Mouse (Mus musculus): Measurements from ENCODE around the gene Sh3bgrl3. TPM values are rescaled to one million over a fixed set of nuclear protein-coding genes. Genes with fewer than 3 reads are reported as not detected.
A peak's percentile ranks its signal among the peaks of the same experiment; 100 is the strongest.

Gene Sh3bgrl3
- polyA plus RNA-seq, 1 experiment from 2014 or later, result 386 TPM

DNA sequence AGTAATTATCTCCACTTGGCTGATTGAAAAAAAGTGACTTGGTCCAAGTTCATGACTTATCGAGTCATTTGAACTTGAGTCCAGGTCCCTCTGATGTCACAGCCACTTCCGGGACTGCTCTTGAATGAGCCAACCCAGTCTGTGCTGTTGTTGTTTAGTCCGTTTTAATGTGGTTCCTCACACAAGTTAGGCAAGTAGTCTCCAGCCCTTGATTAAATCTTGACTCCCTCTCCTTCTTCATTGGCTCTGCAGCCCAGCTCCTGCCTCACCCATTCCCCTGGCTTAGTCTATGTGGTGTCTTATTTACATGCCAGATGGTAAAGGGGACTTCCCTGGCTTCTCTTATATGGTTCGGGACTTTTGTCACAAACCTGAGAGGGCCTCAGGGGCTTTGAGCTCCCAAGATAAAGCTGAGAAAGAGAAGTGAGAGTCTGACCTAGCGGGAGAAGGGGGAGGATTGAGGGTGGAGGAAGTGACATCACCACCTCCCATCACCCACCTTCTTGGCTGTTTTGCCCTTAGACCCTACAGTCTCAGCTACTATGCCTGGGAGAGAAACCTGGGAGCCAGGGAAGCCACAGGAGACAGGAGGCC, 31.5 kb downstream of the Sh3bgrl3 start:
- 82% methylated on average over 5 of the region's 5 CpGs for WGBS
- no peak overlapping the region for H3K4me3 ChIP-seq
- H3K36me3 ChIP-seq, result no peaks in the 10 kb centered on the region
- H3K27me3 ChIP-seq (ENCODE audit: insufficient read depth, poor library complexity, severe bottlenecking), result no peaks in the 10 kb centered on the region
- no peak overlapping the region for H3K27ac ChIP-seq
- no peak for DNase-seq (ENCODE audit: low spot score)
- no peaks in the 10 kb centered on the region for H3K9me3 ChIP-seq
- H3K4me1 ChIP-seq (replicated peaks), result 0 out of 2 replicates have a peak, but pooled peaks cover 4% of the 10 kb centered on the region

DNA sequence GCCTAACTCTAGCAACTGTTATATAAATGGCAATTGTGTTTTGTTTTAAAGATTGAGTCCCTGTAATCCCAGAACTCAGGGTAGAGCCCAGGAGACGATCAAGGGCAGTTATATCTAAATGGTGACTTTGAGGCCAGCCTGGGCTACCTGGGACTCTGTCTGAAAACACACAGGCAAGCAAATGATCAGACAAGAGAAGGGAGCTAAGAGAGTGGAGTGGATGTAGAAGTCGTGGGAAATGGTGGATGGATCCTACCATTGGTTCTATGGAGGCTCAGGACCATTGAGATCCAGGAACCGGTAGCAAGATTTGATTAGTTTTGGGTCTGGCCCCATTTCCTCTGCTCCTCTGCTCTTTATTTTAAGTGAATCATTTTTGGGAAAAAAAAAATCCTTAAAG, 32.5 kb downstream of the Sh3bgrl3 start:
- Histone ChIP-seq H3K27me3 (ENCODE audit: insufficient read depth, poor library complexity, severe bottlenecking) (no peaks in the 10 kb centered on the region), H3K4me1 (replicated peaks) (0 out of 2 replicates have a peak, but pooled peaks cover 4% of the 10 kb centered on the region), H3K27ac (no peak overlapping the region), H3K36me3 (no peaks in the 10 kb centered on the region), H3K9me3 (no peaks in the 10 kb centered on the region), H3K4me3 (no peak overlapping the region)
- WGBS, result 89% methylated on average over 3 of the region's 3 CpGs
- DNase-seq (ENCODE audit: low spot score), result no peak

GRCm38 (mm10) chr4:134094923-134095547, 33.6 kb downstream of the Sh3bgrl3 start, which contains the start of gene Cd52:
TSS of gene Cd52 (minus strand) at chr4:134095082.
- no peaks in the 10 kb centered on the region for H3K36me3 ChIP-seq
- DNase-seq (ENCODE audit: low spot score), result no peak
- 63% methylated on average over 3 of the region's 3 CpGs for WGBS
- H3K27me3 ChIP-seq (ENCODE audit: insufficient read depth, poor library complexity, severe bottlenecking), result no peaks in the 10 kb centered on the region
- 0 out of 2 replicates have a peak, but pooled peaks cover 4% of the 10 kb centered on the region for H3K4me1 ChIP-seq (replicated peaks)
- H3K4me3 ChIP-seq, result no peak within 1 kb of the TSS
- no peak within 1 kb of the TSS for H3K27ac ChIP-seq
- no peaks in the 10 kb centered on the region for H3K9me3 ChIP-seq

GRCm38 (mm10) chr4:134094004-134094564, 34.5 kb downstream of the Sh3bgrl3 start:
- H3K9me3 ChIP-seq, result no peaks in the 10 kb centered on the region

DNA sequence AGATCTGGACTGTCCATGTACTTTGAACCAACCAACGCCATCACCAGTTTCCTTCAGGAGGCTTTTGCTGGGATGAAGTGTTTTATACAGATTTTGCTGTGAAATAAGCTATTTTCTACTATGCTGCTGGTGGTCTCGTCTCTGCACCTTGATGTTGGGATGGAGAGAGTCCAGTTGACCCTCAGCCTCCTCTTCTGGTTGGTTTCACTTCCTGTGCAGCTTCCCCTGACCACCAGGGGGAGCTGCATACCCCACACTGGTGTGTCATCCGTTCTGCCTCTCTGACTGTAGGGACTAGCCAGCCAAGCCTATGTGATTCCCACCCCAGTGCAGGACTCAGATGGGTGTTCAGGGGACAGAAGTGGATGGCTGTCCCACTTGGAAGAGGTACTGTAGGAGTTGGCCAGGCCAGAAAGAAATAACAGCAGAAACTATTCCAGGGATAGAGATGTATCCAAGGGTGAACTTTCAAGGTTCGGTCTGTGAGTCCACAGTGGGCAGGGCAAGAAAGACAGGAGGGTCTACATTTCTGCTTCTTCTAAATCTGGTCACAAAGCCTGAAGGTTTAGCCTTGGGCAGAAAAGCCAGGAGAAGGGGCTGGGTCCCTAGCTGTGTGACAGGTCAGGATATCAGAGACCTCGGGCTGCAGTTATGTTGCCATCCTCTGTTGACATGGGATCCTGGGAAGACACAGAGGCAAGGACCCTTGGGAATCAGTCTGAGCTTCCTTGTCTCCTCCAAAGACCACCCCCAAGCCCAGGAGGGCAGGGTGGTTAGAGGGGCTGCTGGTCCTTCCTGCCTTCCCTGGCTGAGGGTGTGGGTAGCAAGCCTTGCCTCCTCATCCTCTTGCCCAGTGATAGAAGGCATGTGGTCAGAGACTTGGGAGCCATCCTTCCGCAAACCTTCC, 36.0 kb downstream of the Sh3bgrl3 start:
- DNase-seq (ENCODE audit: low spot score), result peak; percentile 33
- H3K36me3 ChIP-seq, result no peaks in the 10 kb centered on the region
- H3K27ac ChIP-seq, result no peak overlapping the region
- WGBS, result 69% methylated on average over 6 of the region's 6 CpGs
- H3K4me3 ChIP-seq, result no peak overlapping the region
- no peaks in the 10 kb centered on the region for H3K9me3 ChIP-seq
- H3K27me3 ChIP-seq (ENCODE audit: insufficient read depth, poor library complexity, severe bottlenecking), result no peaks in the 10 kb centered on the region
- 0 out of 2 replicates have a peak, but pooled peaks cover 4% of the 10 kb centered on the region for H3K4me1 ChIP-seq (replicated peaks)

More at GRCm38 (mm10) chr4:134094004-134094564, 34.5 kb downstream of the Sh3bgrl3 start:
- H3K4me3 ChIP-seq, result no peak overlapping the region
- no peak for DNase-seq (ENCODE audit: low spot score)
- no peaks in the 10 kb centered on the region for H3K36me3 ChIP-seq
- no peak overlapping the region for H3K27ac ChIP-seq
- H3K27me3 ChIP-seq (ENCODE audit: insufficient read depth, poor library complexity, severe bottlenecking), result no peaks in the 10 kb centered on the region
- H3K4me1 ChIP-seq (replicated peaks), result 0 out of 2 replicates have a peak, but pooled peaks cover 4% of the 10 kb centered on the region
- WGBS, result 91% methylated on average over 7 of the region's 7 CpGs

GRCm38 (mm10) chr4:134091225-134091529, 37.4 kb downstream of the Sh3bgrl3 start:
- 86% methylated on average over 6 of the region's 6 CpGs for WGBS

DNA sequence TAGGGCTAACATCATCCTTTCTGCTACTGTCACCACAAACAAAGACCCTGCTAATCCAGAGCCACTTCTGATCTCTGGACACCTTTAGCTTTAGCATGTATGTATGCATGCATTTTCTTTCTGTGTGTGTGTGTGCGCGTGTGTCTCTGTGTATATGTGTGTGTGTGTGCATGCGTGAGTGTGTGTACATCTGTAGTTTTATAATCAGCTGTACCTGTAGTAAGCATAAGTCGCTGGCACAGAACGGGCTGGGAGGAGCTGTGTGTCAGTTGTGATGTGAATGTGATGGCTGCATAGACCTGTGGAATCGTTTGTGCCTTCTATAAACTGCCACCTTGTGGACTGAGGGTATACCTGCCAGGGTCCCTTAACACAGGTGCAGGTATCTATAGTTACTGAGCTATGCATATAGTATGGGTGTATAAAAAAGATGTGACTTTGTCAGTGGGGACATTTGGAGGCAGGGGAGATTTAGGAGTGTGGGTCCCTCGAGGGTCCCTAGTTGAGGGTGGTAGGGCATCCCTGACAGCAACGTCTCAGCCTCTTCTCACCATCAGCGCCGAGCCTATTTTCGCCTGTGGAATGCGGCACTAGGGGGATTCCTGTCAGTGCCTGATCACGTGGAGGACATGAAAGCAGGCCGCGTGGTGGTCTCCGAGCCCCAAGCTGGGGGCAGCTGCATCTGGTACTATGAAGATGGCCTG, 37.9 kb downstream of the Sh3bgrl3 start:
- Histone ChIP-seq H3K4me3 (no peak overlapping the region), H3K9me3 (no peaks in the 10 kb centered on the region), H3K27ac (no peak overlapping the region), H3K4me1 (replicated peaks) (no peaks in the 10 kb centered on the region), H3K36me3 (no peaks in the 10 kb centered on the region), H3K27me3 (ENCODE audit: insufficient read depth, poor library complexity, severe bottlenecking) (no peaks in the 10 kb centered on the region)
- 85% methylated on average over 16 of the region's 16 CpGs for WGBS
- DNase-seq (ENCODE audit: low spot score), result no peak

More at GRCm38 (mm10) chr4:134091225-134091529, 37.4 kb downstream of the Sh3bgrl3 start:
- H3K27me3 ChIP-seq (ENCODE audit: insufficient read depth, poor library complexity, severe bottlenecking), result no peaks in the 10 kb centered on the region
- H3K36me3 ChIP-seq, result no peaks in the 10 kb centered on the region
- no peak overlapping the region for H3K4me3 ChIP-seq
- H3K4me1 ChIP-seq (replicated peaks), result no peaks in the 10 kb centered on the region
- no peaks in the 10 kb centered on the region for H3K9me3 ChIP-seq
- no peak overlapping the region for H3K27ac ChIP-seq
- no peak for DNase-seq (ENCODE audit: low spot score)

- WGBS, result 76% methylated on average over 9 of the region's 9 CpGs
- H3K36me3 ChIP-seq, result no peaks in the 10 kb centered on the region
These were observed 39.6 kb downstream of the Sh3bgrl3 start for GRCm38 (mm10) chr4:134089029-134089428.

DNA sequence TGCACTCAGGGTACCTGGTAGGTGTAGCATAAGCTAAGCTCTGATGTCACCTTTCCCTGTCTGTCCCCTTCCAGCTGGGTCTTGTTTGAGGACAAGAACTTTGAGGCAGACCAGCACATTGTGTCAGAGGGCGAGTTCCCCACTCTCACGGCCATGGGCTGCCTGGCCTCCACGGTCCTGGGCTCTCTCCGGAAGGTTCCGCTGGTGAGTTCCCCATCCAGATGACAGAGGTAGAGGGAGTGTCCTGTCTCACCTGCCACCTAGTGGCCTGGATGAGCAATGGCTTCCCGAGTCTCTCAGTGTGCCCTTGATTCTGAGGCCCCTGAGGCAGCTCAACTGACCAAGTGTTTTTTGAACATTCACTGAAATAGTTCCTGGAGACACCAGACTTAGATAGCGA, 41.2 kb downstream of the Sh3bgrl3 start:
- Histone ChIP-seq H3K4me1 (replicated peaks) (peaks cover 3% of the 10 kb centered on the region), H3K27me3 (ENCODE audit: insufficient read depth, poor library complexity, severe bottlenecking) (0 out of 2 replicates have a peak, but pooled peaks cover 7% of the 10 kb centered on the region), H3K4me3 (no peak overlapping the region), H3K9me3 (peaks cover 3% of the 10 kb centered on the region; the same call in 1 of the 2 replicates), H3K27ac (no peak overlapping the region), H3K36me3 (no peaks in the 10 kb centered on the region)
- WGBS, result 53% methylated on average over 7 of the region's 7 CpGs
- peak; percentile 48 for DNase-seq (ENCODE audit: low spot score)

More at GRCm38 (mm10) chr4:134089029-134089428, 39.6 kb downstream of the Sh3bgrl3 start:
- Histone ChIP-seq H3K27me3 (ENCODE audit: insufficient read depth, poor library complexity, severe bottlenecking) (no peaks in the 10 kb centered on the region), H3K4me1 (replicated peaks) (no peaks in the 10 kb centered on the region), H3K4me3 (no peak overlapping the region), H3K27ac (no peak overlapping the region), H3K9me3 (peaks cover 3% of the 10 kb centered on the region; the same call in 1 of the 2 replicates)
- no peak for DNase-seq (ENCODE audit: low spot score)

DNA sequence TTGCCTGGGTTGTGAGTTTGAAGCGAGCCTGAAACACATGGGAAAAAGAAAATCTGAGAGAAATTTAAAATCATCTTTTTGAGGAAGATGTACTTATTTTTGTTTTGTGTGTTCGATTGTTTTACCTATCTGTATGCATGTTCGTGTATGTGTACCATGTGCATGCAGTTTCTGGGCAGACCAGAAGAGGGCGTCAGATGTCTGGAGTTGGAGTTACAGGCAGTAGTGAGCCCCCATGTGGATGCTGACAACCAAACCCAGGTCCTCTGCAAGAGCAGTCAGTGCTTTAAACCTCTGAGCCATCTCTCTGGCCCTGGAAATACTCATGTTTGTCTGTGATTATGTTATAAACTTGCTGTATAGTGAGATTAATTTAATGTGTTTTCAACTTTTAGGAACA, 43.6 kb downstream of the Sh3bgrl3 start:
- H3K4me1 ChIP-seq (replicated peaks), result peaks cover 17% of the 10 kb centered on the region

DNA sequence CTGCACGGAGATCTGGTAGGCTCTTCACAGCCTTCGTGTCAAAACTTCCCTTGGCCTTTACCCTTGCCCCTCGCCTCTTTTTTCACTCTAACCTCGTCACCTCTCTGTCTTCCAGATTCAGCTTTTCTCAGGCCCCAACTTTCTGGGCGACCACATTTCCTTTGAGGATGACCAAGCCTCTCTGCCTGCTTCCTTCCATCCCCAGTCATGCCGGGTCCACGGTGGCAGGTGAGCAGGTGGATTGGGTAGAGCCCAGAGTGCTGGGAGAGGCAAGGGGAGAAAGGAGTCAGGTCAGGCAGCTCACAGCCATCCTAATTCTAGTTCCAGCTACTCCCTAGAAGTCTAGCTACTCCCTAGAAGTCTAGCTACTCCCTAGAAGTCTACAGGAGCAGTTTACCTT, 46.1 kb downstream of the Sh3bgrl3 start:
- Histone ChIP-seq H3K9me3 (peaks cover 3% of the 10 kb centered on the region; the same call in 1 of the 2 replicates), H3K27ac (peak overlapping the region; percentile 37; the same call in 1 of the 2 replicates), H3K4me3 (peak overlapping the region; percentile 55), H3K36me3 (no peaks in the 10 kb centered on the region), H3K4me1 (replicated peaks) (peaks cover 26% of the 10 kb centered on the region), H3K27me3 (ENCODE audit: insufficient read depth, poor library complexity, severe bottlenecking) (peaks cover 32% of the 10 kb centered on the region)
- WGBS, result 14% methylated on average over 7 of the region's 7 CpGs
- DNase-seq (ENCODE audit: low spot score), result no peak

More for the DNA sequence above, 43.6 kb downstream of the Sh3bgrl3 start:
- Histone ChIP-seq H3K9me3 (peaks cover 3% of the 10 kb centered on the region; the same call in 1 of the 2 replicates), H3K27ac (no peak overlapping the region), H3K36me3 (no peaks in the 10 kb centered on the region), H3K27me3 (ENCODE audit: insufficient read depth, poor library complexity, severe bottlenecking) (peaks cover 31% of the 10 kb centered on the region), H3K4me3 (no peak overlapping the region)
- DNase-seq (ENCODE audit: low spot score), result no peak
- WGBS, result 86% methylated on average over 4 of the region's 4 CpGs

All from hindbrain, embryonic 10.5 days (tissue).